Mouse (Mus musculus): ENCODE measurements around the gene Hsd17b13. TPM values are rescaled to one million over a fixed set of nuclear protein-coding genes. Genes with fewer than 3 reads are reported as not detected.

The Hsd17b13 gene
- polyA plus RNA-seq, 1 experiment, result 0.34 TPM

DNA sequence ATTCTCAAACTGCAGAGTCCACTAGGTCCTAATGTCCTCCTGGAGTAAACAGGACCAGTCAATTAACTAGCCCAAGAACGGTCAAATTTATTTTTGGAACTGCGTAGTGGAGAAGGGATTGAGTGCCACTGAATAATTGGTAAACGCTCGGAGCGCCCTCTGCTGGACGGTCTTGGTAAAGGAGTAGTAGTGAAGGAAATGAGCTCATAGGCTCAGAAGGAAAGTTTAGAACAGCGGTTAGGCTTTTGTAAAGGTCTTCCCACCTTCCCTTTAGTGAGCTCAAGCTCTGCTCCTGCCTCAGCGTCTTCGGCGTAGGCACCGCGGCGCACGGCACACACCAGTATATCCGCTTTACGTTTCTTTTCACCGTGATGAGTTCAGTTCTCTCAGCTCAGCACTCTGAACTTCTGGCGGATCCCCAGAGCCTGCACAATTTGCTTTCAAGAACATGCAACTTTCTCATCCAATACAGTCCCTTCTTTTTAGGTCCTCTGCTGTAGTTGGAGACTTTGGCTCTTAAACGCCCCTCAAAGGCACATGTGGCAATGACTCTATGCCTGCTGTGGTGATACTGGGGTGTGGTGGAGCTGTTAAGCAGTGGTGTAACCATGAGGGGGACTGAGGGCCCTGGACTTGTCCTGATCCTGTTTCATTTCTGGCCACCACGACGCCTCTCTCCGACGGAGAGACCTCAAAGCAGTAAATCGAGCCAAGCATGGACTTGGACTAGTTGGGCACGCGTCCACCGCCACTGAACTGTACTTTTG is 49.6 kb downstream of the Hsd17b13 start:
- DNase-seq (ENCODE audit: extremely low spot score in 1 of 2, low spot score in 1 of 2), result peak; percentile 70 to 98

DNA sequence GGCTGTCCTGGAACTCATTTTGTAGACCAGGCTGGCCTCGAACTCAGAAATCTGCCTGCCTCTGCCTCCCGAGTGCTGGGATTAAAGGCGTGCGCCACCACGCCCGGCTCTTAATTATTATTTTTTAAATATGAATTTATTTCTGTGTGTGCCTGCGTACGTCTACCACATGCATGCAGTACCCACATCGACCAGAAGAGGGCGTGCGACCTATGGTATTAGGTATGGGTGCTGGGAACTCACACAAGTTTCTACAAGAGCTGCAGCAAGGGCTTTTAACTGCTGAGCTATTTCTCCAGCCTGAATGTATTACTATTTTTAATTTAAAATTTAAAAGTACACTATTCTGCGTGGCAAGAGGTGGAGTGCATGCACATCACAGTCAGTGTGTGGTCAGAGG is 50.8 kb downstream of the Hsd17b13 start:
- DNase-seq (ENCODE audit: extremely low spot score in 1 of 2, low spot score in 1 of 2), result no peak

DNA sequence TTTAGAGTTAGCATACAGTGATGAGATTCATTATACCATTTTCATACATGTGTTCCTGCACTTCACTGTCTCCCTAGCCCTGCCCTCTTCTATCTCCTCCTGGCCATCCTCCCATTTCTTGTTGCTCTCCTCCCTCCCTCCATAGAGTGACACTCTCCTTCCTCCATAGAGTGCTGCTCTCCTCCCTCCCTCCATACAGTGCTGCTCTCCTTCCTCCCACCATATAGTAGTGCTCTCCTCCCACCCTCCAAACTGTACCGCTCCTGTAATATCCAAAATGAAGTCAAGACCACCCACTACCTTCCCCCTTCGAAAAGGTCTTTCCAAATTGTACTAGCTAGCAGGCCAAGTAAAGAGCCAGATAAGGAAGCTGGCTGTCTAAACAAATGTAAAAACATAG is 53.5 kb downstream of the Hsd17b13 start:
- DNase-seq (ENCODE audit: extremely low spot score in 1 of 2, low spot score in 1 of 2), result no peak

DNA sequence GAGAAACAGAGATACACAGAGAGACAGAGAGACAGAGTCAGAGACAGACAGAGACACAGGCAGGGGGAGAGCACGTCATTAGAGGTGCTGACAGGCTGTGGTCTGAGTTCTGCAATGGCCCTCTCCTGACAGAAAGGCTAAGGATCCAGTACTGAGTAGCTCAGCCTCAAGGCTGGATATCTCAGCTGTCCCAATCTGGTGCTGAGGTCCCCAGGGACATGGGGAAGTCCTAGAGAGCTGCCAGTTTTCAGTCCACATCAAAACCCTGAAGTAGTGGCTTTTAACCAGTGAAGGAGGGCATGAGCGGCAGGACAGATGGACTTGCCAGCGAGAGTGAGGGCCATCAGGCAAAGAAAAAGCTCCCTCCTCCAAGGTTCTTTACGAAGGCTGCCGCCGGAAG is 54.1 kb downstream of the Hsd17b13 start:
- no peak for DNase-seq (ENCODE audit: extremely low spot score in 1 of 2, low spot score in 1 of 2)

DNA sequence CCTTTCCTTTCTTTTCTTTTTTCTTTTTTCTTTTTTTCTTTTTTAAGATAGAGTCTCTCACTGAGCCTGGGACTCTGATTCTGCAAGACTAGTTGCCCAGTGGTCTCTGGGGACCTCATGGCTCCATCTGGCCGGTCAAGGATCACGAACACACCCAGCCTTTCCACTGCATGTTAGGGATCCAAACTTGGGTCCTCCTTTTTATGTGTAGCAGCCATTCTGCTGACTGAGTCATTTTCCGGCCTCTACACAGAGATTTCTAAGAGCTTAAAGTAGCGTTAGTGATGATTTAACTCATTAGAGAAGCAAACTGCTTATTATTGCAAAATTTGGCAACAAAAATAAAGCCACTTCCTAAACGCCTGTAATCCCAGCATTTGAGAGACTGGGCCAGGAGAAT is 54.8 kb downstream of the Hsd17b13 start:
- no peak for DNase-seq (ENCODE audit: extremely low spot score in 1 of 2, low spot score in 1 of 2)

DNA sequence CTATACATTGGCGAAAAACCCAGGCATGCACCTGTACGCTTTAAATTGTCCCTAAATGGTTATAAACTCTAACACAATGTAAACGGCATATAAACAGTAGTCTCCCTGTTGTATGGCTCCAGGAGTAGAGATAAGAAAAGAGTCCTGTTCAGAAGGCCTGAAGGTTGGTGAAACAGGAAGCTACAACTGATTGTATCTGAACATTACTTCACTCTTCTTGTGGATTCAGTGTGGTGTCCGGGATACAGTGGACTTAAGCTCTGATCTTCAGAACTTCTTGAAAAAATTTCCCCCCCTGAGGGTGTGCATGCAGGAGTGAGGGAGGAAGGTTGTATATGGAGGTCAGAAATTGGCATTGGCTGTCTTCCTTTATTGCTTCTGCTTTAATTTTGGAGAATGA is 57.7 kb downstream of the Hsd17b13 start:
- no peak for DNase-seq (ENCODE audit: extremely low spot score in 1 of 2, low spot score in 1 of 2)

DNA sequence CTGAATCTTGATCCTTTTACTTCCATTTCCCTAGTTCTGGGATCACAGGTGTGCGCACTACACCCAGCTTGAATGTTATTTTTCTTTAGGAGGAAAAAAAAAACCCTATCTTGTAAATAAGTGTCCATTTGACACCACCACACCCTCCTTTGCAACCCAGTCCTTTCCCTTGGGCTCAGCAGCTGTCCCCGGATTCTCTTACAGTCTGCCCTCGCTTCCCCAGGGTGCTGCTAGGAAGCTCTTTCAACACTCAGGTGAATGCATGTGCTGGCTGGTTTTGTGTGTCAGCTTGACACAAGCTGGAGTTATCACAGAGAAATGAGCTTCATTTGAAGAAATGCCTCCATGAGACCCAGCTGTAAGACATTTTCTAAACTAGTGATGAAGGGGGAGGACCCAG is 59.0 kb downstream of the Hsd17b13 start:
- DNase-seq (ENCODE audit: extremely low spot score in 1 of 2, low spot score in 1 of 2), result no peak

DNA sequence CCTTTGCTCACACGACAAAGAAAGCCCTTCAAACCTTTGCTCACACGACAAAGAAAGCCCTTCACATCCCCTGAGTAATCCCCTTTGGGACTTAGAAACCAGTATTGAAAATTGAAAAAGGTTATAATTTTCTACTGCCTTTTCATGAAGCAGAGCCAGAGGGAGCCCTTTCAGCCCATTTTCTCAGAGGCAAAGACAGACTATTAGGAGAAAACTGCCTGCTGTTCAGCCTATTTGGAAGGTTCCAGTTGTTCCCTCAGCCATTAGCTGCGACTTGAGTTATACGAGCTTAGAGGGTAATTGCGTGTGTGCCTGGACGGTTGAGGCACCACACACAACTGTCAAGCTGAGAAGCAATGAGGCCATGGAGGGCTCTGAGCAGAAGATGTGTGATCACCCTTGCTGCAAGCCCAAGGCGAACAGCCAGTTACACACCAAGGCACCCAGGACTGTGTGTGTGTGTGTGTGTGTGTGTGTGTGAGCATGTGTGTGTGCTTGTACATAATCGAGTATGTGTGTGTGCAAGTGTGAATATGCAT is 59.8 kb downstream of the Hsd17b13 start:
- DNase-seq (ENCODE audit: extremely low spot score in 1 of 2, low spot score in 1 of 2), result no peak

DNA sequence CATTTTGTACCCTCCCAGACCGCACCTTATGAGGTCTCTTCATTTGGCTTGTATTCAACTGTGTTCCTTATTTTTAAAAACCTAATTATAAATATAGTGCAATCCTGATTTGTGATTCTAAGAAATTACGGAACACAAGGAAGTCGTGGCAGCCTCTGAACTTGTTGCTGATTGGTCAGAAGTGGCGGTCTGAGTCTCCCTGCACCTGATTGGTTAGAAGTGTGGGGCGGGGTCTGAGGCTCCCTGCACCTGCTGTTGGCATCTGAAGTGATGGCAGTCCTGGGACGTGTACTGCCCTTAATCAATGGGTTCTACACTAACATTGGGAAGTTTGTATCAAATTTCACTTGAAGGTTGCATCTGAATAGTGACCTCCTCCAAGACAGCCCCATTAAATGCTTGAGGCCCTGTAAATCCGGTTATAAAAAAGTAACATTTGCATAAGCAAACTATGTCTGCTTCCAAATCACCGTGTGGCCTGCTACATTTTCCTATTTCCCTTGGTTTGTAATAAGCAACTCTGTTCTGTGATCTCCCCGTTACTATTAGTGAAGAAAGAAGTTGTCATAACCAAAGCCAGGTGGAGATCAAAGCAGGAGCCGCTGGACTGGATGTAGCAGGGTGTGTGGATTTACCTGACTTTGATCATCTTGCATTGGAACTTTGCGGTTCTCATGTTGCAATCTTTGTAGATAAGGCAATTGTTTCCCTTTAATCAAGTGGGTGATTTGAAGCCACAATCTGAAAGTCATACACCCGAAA is 60.4 kb downstream of the Hsd17b13 start:
- no peak for DNase-seq (ENCODE audit: extremely low spot score in 1 of 2, low spot score in 1 of 2)

DNA sequence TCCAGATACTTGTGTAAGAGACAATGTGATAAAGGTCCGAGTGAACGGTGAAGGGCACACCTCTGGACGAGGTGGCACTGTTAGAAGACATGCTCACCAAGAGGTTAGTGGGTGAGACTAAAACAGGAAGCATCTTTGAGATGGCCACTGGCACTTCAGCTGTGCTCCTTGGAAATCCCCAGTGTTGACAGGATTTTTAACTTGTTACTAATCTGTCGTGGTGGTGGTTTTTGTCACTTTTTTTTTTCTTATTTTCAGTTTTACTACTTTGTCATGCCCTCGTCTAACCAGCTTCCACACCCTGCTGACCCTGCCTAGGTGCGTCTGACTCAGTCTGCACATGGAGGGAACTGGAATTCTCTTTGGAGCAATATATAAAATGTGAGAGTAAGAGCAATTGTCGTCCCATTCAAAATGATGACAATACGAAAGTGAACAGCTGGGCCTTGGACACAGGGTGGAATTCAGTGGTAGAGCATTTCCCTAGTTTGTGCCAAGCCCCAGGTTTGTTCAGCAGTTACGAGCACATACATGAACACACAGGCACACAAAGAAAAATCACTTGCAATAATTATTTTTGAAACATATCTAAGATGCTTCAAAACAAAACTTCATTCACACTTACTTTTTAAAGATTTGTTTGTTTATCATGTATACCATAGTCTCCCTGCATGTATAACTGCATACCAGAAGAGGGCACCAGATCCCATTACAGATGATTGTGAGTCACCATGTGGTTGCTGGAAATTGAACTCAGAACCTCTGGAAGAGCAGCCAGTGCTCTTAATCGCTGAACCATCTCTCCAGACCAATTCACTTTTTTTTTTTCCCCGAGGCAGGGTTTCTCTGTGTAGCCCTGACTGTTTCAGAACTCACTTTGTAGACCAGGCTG is 62.6 kb downstream of the Hsd17b13 start:
- DNase-seq (ENCODE audit: extremely low spot score in 1 of 2, low spot score in 1 of 2), result no peak

DNA sequence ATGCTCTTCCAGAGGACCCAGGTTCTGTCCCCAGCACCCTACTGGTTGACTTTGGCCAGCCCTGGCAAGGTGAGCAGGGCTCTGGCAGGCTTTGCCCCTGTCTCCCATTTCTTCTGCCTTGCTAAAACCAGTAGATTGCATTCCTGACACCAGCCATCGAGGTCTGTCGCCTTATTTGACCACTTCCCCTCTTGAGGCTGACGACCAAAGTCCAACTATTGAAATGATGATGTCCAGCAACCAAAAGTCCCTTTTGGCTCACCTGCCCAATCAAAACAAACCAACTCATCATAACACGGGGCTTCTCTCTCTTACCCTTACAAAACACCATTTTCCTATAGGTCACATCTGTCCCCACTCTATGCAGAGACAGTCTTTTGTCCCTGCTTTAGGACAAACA is 64.1 kb downstream of the Hsd17b13 start:
- no peak for DNase-seq (ENCODE audit: extremely low spot score in 1 of 2, low spot score in 1 of 2)

DNA sequence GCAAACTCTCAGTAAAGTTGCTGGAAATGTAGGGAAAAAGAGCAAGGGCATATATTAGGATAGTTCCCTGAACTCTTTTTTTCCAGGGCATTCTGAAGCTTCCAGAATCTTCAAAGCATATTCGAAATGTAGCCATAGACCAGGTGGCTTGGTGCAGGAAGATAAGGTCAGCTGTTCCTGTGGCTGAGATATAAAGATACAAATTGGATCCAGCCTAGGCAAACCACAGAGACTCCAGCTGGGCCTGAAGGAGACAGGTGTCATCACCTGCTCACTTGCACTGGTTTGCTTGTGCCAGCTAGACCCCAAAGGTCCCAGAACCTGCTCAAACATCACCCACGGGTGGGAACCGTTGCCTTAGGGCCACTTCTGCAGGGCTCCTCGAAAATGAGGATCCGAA is 65.7 kb downstream of the Hsd17b13 start:
- no peak for DNase-seq (ENCODE audit: extremely low spot score in 1 of 2, low spot score in 1 of 2)

DNA sequence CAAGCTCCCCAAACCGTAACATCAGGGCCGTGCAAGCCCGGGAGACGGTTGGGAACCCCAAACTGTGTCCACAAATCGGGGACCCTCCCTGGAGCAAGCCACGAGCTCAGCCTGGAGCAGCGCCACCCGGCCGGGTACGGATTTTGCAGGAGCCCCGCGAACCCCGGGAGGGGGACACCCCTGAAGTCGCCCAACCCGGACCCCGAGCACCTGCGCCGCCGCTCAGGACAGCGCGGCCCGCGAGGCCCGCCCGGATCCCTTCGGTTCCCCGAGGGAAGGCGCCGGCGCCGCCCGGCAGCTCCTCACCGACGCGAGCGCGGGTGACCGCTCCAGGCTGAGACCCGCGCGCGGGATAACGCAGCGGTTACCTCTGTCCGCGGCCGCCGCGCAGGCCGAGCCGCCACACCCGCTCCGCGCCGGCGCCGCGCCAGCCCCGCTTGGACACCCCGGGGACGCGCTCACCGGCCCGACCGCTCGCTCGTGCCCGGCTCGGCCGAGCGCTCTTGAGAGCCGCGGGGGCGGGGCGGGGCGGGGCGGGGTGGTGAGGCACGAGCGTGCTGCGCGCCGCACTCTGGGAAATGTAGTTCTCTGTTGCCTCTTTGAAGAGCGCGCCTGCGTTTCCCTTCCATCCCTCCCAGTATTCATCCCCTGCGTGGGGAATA is 66.3 kb downstream of the Hsd17b13 start, which contains the start of gene Klhl8:
Gene Klhl8, minus strand, starts transcription at position 512 of the 662 bp plus-strand sequence.
- DNase-seq (ENCODE audit: extremely low spot score in 1 of 2, low spot score in 1 of 2), result peak; percentile 56 to 85

DNA sequence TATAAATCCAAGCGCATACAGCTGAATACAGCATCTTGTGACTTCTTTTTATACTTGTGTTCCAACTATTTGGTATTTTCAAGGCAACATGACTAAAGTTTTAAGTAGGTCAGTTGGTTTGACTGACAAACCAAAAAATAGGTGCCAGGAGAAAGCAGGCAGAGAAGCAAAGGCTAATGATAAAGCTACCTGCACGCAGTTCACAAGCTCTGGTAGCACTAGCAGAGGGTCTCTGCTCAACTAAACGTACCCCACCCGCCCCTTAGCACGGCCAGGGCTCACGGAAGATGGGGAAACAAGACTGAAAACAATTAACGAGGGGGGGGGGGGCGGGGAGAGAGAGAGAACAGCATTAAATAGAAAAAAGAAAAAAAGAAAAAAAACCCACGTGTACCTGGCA is 67.1 kb downstream of the Hsd17b13 start:
- DNase-seq (ENCODE audit: extremely low spot score in 1 of 2, low spot score in 1 of 2), result no peak

DNA sequence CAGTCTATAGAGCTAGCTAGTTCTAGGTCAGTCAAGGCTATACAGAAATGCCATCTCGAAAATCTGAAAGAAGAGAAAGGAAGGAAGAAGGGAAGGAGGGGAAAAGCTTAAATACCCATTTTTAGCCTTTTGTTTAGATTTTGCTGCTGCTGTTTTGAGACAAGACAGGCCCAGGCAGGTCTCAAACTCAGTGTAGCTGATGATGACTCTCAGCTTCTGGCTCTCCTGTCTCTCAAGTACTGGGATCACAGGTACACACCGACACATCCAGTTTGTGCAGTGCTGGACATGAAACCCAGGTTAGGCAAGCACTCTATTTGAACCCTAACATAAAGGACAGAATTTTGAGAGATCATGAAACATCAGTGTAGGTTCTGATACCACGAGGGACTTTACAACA is 67.7 kb downstream of the Hsd17b13 start:
- DNase-seq (ENCODE audit: extremely low spot score in 1 of 2, low spot score in 1 of 2), result no peak

DNA sequence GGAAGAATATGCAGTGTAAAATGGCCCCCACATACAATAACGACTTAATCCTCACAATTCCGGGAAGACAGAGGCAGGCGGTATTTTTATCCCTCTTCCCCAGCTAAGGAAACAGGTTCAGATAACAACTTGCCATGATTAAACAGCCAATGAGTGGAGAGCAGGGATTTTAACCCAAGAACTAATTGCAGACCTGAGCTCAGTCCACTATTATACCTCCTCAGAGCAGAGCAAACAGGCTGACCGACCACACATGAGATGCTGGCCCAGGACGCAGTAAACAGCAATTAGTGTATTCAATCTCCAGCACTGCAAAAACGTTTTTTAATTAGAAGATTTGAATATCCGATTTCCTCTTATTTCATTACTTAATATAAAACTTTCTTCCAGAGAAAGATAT is 68.4 kb downstream of the Hsd17b13 start:
- DNase-seq (ENCODE audit: extremely low spot score in 1 of 2, low spot score in 1 of 2), result no peak

DNA sequence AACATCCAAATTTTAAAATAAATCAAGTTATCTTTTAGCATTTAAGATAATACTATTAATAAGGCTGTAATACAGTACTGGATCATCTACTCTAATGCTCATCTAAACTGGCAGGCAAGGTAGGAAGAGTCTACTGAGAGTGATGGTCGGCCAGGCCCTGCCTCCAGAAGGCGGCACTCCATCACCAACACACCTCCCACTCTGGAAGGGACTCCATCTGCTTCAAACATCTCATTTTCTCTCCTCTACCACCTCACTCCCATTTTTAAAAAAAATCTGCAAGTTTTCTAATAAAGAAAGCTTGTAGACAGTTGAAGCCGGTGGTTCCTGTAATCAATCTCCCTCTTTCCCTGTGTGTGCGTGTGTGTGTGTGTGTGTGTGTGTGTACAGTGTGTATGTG is 69.4 kb downstream of the Hsd17b13 start:
- peak in 1 of 2 experiments; percentile 64 for DNase-seq (ENCODE audit: extremely low spot score in 1 of 2, low spot score in 1 of 2)

DNA sequence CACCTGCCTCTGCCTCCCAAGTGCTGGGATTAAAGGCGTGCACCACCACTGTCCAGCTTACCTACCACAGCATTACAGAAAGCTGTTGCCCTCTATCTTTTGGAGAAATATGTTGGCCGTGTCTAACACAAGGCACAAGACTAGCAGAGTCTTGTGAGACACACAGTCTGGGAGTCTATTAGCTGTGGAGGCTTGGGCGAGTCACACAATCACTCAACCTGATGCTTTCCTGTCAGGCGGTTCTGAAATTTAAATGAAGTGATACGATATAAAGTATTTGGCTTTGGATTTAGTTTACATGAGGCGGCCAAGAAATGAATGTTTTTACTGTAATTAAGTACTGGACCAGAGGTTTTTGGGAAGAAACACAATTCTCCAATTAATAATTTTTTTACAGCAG is 71.0 kb downstream of the Hsd17b13 start:
- DNase-seq (ENCODE audit: extremely low spot score in 1 of 2, low spot score in 1 of 2), result no peak
